Mouse (Mus musculus) cortical plate, adult 2 months (tissue): Measurements from ENCODE around the gene B3gnt2.

Source experiments
- CTCF ChIP-seq: fragments of 200-500 bp; IDR thresholded peaks from 2 replicates; pipeline ENCODE4 v1.5.1; 2011; ENCODE audit warnings: mild to moderate bottlenecking, control low read depth, low read length; ENCODE audit not compliant: insufficient read depth; ENCODE audit errors: extremely low read depth
- POLR2A ChIP-seq: fragments of 200-500 bp; IDR thresholded peaks from 2 replicates; pipeline ENCODE4 v1.6.1; 2011; ENCODE audit warnings: mild to moderate bottlenecking, low read length, control low read depth; ENCODE audit not compliant: insufficient read depth; ENCODE audit errors: extremely low read depth

- no peak for TF ChIP-seq POLR2A
- no peak for TF ChIP-seq CTCF
Observed at GRCm38 (mm10) chr11:22718036-22718435, 142.7 kb downstream of the B3gnt2 start.
